Mouse (Mus musculus) midbrain, embryonic 11.5 days (tissue): ENCODE results near the gene Atp11a. TPM values are rescaled to one million over a fixed set of nuclear protein-coding genes. Genes with fewer than 3 reads are reported as not detected.

Experiments
- ATAC-seq: fragments of 200-750 bp; cut with Nextera tagmentation; 2 replicates; pipeline ENCODE4 v1.8.0; 2017; ENCODE audit warnings: moderate TSS enrichment, moderate library complexity; ENCODE audit not compliant: low FRiP score
- DNase-seq: peaks from one replicate; pipeline ENCODE4 v3.0.0; 2015; ENCODE audit warnings: low spot score; ENCODE audit errors: missing footprints
- H3K27ac ChIP-seq: fragments of 300-500 bp; sonication (generic); 2 replicates; pipeline ENCODE4 v1.5.1; 2014; ENCODE audit warnings: low read depth, low read length
- H3K27me3 ChIP-seq: fragments of 300-500 bp; sonication (generic); 2 replicates; pipeline ENCODE4 v1.6.1; 2014; ENCODE audit warnings: mild to moderate bottlenecking, low read length, moderate library complexity, mixed read lengths; ENCODE audit not compliant: control insufficient read depth, insufficient read depth
- H3K36me3 ChIP-seq: fragments of 300-500 bp; sonication (generic); 2 replicates; pipeline ENCODE4 v1.6.1; 2014; ENCODE audit warnings: mild to moderate bottlenecking, low read length, moderate library complexity, mixed read lengths; ENCODE audit not compliant: control insufficient read depth, insufficient read depth
- H3K4me1 ChIP-seq: fragments of 300-500 bp; sonication (generic); 2 replicates; pipeline ENCODE4 v1.6.1; 2014; ENCODE audit warnings: low read length; ENCODE audit not compliant: control insufficient read depth, insufficient read depth
- H3K4me2 ChIP-seq: fragments of 300-500 bp; sonication (generic); 2 replicates; pipeline ENCODE4 v1.6.1; 2014; ENCODE audit warnings: mild to moderate bottlenecking, moderate library complexity
- H3K4me3 ChIP-seq: fragments of 300-500 bp; sonication (generic); 2 replicates; pipeline ENCODE4 v1.5.1; 2014; ENCODE audit warnings: low read depth, low read length
- H3K9ac ChIP-seq: fragments of 300-500 bp; sonication (generic); 2 replicates; pipeline ENCODE4 v1.6.1; 2014; ENCODE audit warnings: low read length
- H3K9me3 ChIP-seq: fragments of 300-500 bp; sonication (generic); 2 replicates; pipeline ENCODE4 v1.6.1; 2016; ENCODE audit warnings: low read length; ENCODE audit not compliant: control insufficient read depth
- WGBS: fragments of 180-500 bp; shearing (Covaris S2); extraction: QIAGEN DNeasy Blood & Tissue Kit; methylation state at CpG from one replicate; pipeline ENCODE4 v1.1.7; 2014; 5-methylcytosine and 5-hydroxymethylcytosine counted together
- polyA plus RNA-seq: library from polyadenylated mRNA; unstranded; fragments of >200 nt; fragmentation: Nextera tagmentation; extraction: Ambion mirVana; gene quantifications from 2 replicates; pipeline ENCODE4 v1.2.1, GENCODE M21; 2014

The Atp11a gene
- polyA plus RNA-seq, result 8.9 and 10.0 TPM in 2 replicates

DNA sequence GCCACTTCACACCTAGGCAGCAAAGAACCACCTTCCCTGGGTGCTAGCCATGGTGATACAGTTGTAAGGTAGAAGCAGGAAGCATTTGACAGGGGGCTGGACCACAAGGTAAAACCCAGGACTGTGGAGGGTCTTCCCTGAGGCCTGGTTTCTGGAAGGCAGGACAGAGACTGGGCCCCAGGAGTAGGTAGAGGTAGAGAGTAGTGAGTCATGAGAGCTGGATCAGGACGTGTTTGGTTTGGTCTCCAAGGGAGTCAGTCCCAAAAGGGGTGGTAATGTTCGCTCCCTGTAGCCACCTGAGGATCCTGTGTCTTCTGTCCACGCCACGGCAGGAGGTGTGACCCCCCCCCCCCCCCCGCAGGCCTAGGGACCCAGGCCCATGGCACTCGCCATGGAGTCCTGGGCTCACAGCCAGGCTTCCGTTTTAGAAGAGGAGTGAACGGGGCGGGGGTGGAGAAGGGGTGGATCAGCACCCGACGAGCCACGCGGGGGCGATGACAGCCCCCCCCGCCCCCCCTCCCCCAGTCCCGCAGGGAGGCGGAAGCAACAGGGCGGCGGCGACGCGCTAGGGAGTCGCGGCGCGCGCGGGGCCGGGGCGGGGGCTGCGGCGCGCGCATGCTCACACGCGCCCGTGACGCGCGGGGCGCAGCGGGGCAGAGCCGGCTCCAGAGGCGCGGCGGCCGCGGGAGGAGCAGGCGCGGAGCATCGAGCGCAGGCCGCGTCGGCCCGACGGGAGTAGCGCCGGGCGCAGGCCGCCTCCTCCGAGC, at the start of gene Atp11a:
Atp11a (plus strand) TSS at position 624 of the 767 bp plus-strand sequence.
- DNase-seq (peak; percentile 94), ATAC-seq (peak; percentile 89)
- Histone ChIP-seq H3K36me3 (no peaks in the 10 kb centered on the region), H3K27ac (no peak within 1 kb of the TSS), H3K27me3 (no peaks in the 10 kb centered on the region; the same call in 1 of the 2 replicates), H3K9me3 (no peaks in the 10 kb centered on the region), H3K4me1 (no peaks in the 10 kb centered on the region; the same call in 1 of the 2 replicates), H3K9ac (peak within 1 kb of the TSS; percentile 90), H3K4me2 (peak within 1 kb of the TSS; percentile 69), H3K4me3 (peak within 1 kb of the TSS; percentile 86)
- 2% methylated on average over 28 of the region's 62 CpGs for WGBS

DNA sequence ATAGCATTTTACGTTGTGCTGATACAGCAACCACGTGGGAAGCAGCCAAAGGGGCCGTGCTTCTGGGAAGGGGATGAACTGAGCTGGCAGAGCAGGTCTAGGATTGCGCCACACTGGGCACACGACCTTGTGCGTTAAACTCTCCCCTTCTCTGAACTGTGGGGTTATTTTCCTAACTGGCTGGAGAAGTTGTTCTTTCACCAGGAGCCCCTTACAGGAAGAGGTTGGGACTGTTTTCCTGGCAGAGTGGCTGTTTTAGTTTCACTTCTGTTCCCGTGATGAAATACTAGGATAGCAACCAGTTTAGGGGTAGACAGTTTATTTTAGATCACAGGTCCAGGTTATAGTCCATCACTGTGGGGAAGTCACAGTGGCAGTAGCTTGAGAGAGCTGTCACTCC, 45.2 kb upstream of the Atp11a start:
- no peak overlapping the region for H3K9ac ChIP-seq
- ATAC-seq, result no peak
- no peak overlapping the region for H3K27ac ChIP-seq
- H3K4me2 ChIP-seq, result no peak overlapping the region
- no peak overlapping the region for H3K4me3 ChIP-seq
- no peaks in the 10 kb centered on the region; the same call in 1 of the 2 replicates for H3K4me1 ChIP-seq
- no peak for DNase-seq
- H3K36me3 ChIP-seq, result no peaks in the 10 kb centered on the region
- H3K27me3 ChIP-seq, result no peaks in the 10 kb centered on the region
- H3K9me3 ChIP-seq, result no peaks in the 10 kb centered on the region
- WGBS, result 84% methylated on average over 7 of the region's 7 CpGs

DNA sequence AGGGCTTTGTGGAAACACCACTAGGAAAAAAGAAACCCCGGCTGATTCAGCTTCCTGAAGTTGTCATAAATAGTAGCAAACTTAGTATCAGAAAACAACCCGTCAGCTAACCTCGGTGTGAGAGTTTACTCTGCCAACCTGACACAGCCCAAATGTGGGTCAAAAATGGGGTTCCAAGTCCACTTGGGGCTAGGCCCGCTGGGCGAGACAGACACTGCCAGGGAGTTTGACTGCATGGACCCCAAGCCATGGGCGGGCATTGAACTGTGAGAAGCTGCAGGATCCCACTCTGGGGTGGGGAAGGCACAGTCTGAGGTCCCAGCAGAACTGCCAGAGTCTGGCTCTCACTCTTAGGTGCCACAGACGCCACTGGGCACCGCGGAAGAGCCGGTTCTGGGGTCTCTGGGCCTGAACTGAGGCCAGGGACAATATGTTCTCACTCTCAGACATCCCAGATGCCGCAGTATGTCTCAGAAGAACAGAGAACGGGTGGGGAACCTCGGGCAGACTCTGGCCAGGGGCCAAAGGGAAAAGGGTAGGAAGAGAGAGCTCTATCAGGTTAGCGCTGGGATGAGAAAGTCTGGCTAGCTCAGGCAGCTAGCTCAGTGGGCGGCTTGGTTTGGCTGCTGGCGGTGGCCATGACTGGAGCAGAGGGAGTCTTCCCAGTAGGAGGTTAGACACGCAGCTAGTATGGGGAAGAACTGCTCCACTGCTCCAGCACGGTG, 40.8 kb upstream of the Atp11a start:
- Histone ChIP-seq H3K4me3 (no peak overlapping the region), H3K27ac (no peak overlapping the region), H3K36me3 (no peaks in the 10 kb centered on the region), H3K9me3 (no peaks in the 10 kb centered on the region), H3K4me1 (peaks cover 3% of the 10 kb centered on the region; the same call in 1 of the 2 replicates), H3K9ac (no peak overlapping the region), H3K4me2 (no peak overlapping the region), H3K27me3 (no peaks in the 10 kb centered on the region)
- ATAC-seq (no peak), DNase-seq (no peak)
- 87% methylated on average over 18 of the region's 18 CpGs for WGBS

GRCm38 (mm10) chr8:12719091-12719490, 37.7 kb upstream of the Atp11a start:
- Histone ChIP-seq H3K36me3 (no peaks in the 10 kb centered on the region), H3K4me3 (no peak overlapping the region), H3K27ac (no peak overlapping the region), H3K9ac (no peak overlapping the region), H3K4me1 (peaks cover 3% of the 10 kb centered on the region; the same call in 1 of the 2 replicates), H3K9me3 (no peaks in the 10 kb centered on the region), H3K4me2 (no peak overlapping the region), H3K27me3 (no peaks in the 10 kb centered on the region)
- 53% methylated on average over 9 of the region's 9 CpGs for WGBS
- no peak for DNase-seq
- no peak; the same call in 1 of the 2 replicates for ATAC-seq

DNA sequence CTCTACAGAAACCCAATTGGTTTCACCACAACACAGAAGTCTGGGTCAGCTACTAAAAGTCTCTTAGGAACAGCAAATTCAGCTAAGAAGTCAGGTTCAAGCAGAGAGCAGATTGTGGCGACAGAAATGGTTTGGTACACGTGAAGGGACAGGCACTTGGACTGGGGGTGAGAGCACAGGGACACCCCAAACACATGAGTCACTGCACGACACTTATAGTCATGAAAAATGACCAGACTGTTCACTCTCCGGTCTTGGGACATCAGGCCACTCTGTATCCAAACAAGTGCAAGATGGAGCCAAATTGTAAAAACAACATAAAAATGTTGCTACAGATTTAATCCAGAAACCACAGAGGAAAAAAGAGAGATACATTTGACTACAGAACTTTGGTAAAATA, 28.2 kb upstream of the Atp11a start:
- H3K9me3 ChIP-seq, result no peaks in the 10 kb centered on the region
- DNase-seq (no peak), ATAC-seq (no peak)
- H3K36me3 ChIP-seq, result no peaks in the 10 kb centered on the region
- H3K4me2 ChIP-seq, result no peak overlapping the region
- no peak overlapping the region for H3K27ac ChIP-seq
- H3K27me3 ChIP-seq, result no peaks in the 10 kb centered on the region
- no peak overlapping the region for H3K9ac ChIP-seq
- H3K4me1 ChIP-seq, result peaks cover 5% of the 10 kb centered on the region; the same call in 1 of the 2 replicates
- WGBS, result 86% methylated on average over 4 of the region's 4 CpGs
- H3K4me3 ChIP-seq, result no peak overlapping the region

GRCm38 (mm10) chr8:12730780-12731179, 26.0 kb upstream of the Atp11a start:
- no peaks in the 10 kb centered on the region for H3K36me3 ChIP-seq
- H3K27me3 ChIP-seq, result no peaks in the 10 kb centered on the region
- H3K4me3 ChIP-seq, result no peak overlapping the region
- H3K4me2 ChIP-seq, result no peak overlapping the region
- DNase-seq, result no peak
- H3K9ac ChIP-seq, result no peak overlapping the region
- WGBS, result 32% methylated on average over 5 of the region's 5 CpGs
- peaks cover 5% of the 10 kb centered on the region; the same call in 1 of the 2 replicates for H3K4me1 ChIP-seq
- ATAC-seq, result peak; percentile 50; the same call in 1 of the 2 replicates
- no peaks in the 10 kb centered on the region for H3K9me3 ChIP-seq
- no peak overlapping the region for H3K27ac ChIP-seq

- H3K9me3 ChIP-seq, result no peaks in the 10 kb centered on the region
- no peaks in the 10 kb centered on the region for H3K27me3 ChIP-seq
- no peak for DNase-seq
- no peak overlapping the region for H3K9ac ChIP-seq
- H3K4me2 ChIP-seq, result no peak overlapping the region
- no peak overlapping the region for H3K4me3 ChIP-seq
- H3K27ac ChIP-seq, result no peak overlapping the region
- H3K36me3 ChIP-seq, result no peaks in the 10 kb centered on the region
- H3K4me1 ChIP-seq, result peaks cover 5% of the 10 kb centered on the region; the same call in 1 of the 2 replicates
- ATAC-seq, result no peak
- 90% methylated on average over 6 of the region's 6 CpGs for WGBS
These were observed 24.4 kb upstream of the Atp11a start for GRCm38 (mm10) chr8:12732431-12732830.

DNA sequence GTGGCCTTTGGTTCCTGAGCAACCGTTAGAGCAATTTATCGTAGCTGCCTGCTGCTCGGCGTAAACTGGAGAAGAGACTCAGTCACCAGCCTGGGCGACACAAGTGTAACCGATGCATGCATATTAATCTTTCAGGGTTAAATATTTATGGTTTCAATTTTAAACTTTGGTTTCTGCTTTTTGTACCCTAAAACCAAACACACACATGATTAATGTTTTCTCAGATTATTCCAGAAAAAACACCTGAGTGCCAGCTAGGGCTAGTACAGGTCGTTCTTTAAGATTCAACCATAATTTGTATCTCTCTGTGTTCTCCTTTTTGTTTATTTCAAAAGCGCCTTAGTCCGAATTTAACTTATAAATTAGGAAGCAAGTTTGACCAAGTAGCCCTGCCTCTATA, 17.7 kb upstream of the Atp11a start:
- Histone ChIP-seq H3K9me3 (no peaks in the 10 kb centered on the region), H3K4me2 (no peak overlapping the region), H3K4me3 (no peak overlapping the region), H3K36me3 (no peaks in the 10 kb centered on the region), H3K4me1 (no peaks in the 10 kb centered on the region), H3K27ac (no peak overlapping the region), H3K27me3 (no peaks in the 10 kb centered on the region), H3K9ac (no peak overlapping the region)
- ATAC-seq (no peak), DNase-seq (no peak)
- 88% methylated on average over 9 of the region's 9 CpGs for WGBS

DNA sequence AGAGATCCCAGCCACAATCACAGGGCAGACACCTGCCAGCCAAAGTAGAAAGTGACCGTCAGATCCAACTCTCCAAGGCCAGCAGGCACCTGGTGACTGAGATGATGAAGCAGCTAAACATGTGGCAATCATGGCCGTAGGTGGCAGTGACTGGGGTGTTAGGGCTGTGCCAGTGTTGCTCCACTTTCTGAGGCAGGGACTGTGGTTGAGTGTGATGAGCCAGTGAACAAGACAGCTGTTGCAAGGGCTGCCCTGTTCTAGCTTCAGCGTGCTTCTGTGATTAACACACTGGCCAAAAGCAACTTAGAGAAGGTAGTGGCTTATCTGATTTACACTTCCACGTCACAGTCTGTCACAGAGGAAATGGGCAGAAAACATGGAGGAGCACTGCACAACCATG, 13.4 kb upstream of the Atp11a start:
- DNase-seq, result no peak
- Histone ChIP-seq H3K4me2 (no peak overlapping the region), H3K4me1 (no peaks in the 10 kb centered on the region), H3K9me3 (no peaks in the 10 kb centered on the region; the same call in 1 of the 2 replicates), H3K27ac (no peak overlapping the region), H3K9ac (no peak overlapping the region), H3K4me3 (no peak overlapping the region), H3K36me3 (no peaks in the 10 kb centered on the region), H3K27me3 (no peaks in the 10 kb centered on the region)
- 90% methylated on average over 4 of the region's 4 CpGs for WGBS
- ATAC-seq, result no peak
